Mouse (Mus musculus): ENCODE results near the gene Tcta. TPM values are rescaled to one million over a fixed set of nuclear protein-coding genes. Genes with fewer than 3 reads are reported as not detected.
"Not testable (repeated sequence)": the region's sequence is repeated elsewhere in the genome, so short reads cannot be mapped to it uniquely, and the experiment has no call there.

Tcta gene
- polyA plus RNA-seq, 1 experiment from 2014 or later = 53.0 TPM

- peaks cover 18% of the 10 kb centered on the region for H3K36me3 ChIP-seq
- H3K9ac ChIP-seq = peak overlapping the region; percentile 89
- H3K4me1 ChIP-seq (replicated peaks) = peaks cover 46% of the 10 kb centered on the region
- H3K27ac ChIP-seq (replicated peaks) = peak overlapping the region; percentile 98
- no peak for ATAC-seq (ENCODE audit: low FRiP score, low read depth)
- H3K4me3 ChIP-seq = peak overlapping the region; percentile 90
- no peaks in the 10 kb centered on the region for H3K9me3 ChIP-seq
- peak overlapping the region; percentile 61 for H3K4me2 ChIP-seq
- 22% methylated on average over 12 of the region's 12 CpGs for WGBS
- H3K27me3 ChIP-seq = no peaks in the 10 kb centered on the region
Observed at GRCm38 (mm10) chr9:108307021-108307807, 1.3 kb upstream of the Tcta start.

- Histone ChIP-seq H3K4me2 (peak overlapping the region; percentile 61), H3K4me1 (replicated peaks) (peaks cover 43% of the 10 kb centered on the region), H3K27ac (replicated peaks) (peak overlapping the region; percentile 98), H3K9ac (peak overlapping the region; percentile 89), H3K4me3 (peak overlapping the region; percentile 90), H3K9me3 (no peaks in the 10 kb centered on the region), H3K27me3 (no peaks in the 10 kb centered on the region), H3K36me3 (peaks cover 22% of the 10 kb centered on the region)
- under 1% methylated on average over 51 of the region's 51 CpGs for WGBS
- ATAC-seq (ENCODE audit: low FRiP score, low read depth) = peak; percentile 49
Observed at GRCm38 (mm10) chr9:108306571-108306980, 616 bp upstream of the Tcta start.

- H3K4me1 ChIP-seq (replicated peaks) = peaks cover 43% of the 10 kb centered on the region
- peaks cover 33% of the 10 kb centered on the region for H3K36me3 ChIP-seq
- peak overlapping the region; percentile 90 for H3K4me3 ChIP-seq
- no peaks in the 10 kb centered on the region for H3K9me3 ChIP-seq
- peak overlapping the region; percentile 91 for H3K9ac ChIP-seq
- H3K27ac ChIP-seq (replicated peaks) = peak overlapping the region; percentile 89
- H3K27me3 ChIP-seq = no peaks in the 10 kb centered on the region
- ATAC-seq (ENCODE audit: low FRiP score, low read depth) = no peak
- peak overlapping the region; percentile 84 for H3K4me2 ChIP-seq
- WGBS = 3% methylated on average over 1 of the region's 1 CpGs
Observed at GRCm38 (mm10) chr9:108305170-108305569, 790 bp downstream of the Tcta start.

DNA sequence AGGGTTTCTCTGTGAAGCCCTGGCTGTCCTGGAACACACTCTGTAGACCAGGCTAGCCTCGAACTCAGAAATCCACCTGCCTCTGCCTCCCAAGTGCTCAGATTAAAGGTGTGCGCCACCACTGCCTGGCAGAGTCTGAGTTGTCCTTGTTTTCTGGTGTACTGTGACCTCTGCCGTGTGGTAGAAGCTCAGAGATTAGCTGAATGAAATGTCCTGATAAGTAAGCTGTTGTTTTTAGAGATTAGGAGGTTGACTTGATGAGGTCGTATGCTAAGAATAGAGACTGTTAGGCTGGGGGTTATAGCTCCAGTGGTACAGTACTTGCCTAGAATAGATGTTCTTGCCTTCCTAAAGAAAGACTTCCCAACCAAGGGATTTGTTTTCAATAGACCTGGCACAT is 1.2 kb downstream of the Tcta start:
- Histone ChIP-seq H3K36me3 (peaks cover 33% of the 10 kb centered on the region), H3K4me2 (peak overlapping the region; percentile 84), H3K9me3 (no peaks in the 10 kb centered on the region), H3K4me1 (replicated peaks) (peaks cover 38% of the 10 kb centered on the region), H3K4me3 (peak overlapping the region; percentile 90), H3K27me3 (no peaks in the 10 kb centered on the region), H3K9ac (peak overlapping the region; percentile 91; the same call in 1 of the 2 replicates), H3K27ac (replicated peaks) (peak overlapping the region; percentile 89; the same call in 1 of the 2 replicates)
- no peak for ATAC-seq (ENCODE audit: low FRiP score, low read depth)
- WGBS = 89% methylated on average over 4 of the region's 4 CpGs

DNA sequence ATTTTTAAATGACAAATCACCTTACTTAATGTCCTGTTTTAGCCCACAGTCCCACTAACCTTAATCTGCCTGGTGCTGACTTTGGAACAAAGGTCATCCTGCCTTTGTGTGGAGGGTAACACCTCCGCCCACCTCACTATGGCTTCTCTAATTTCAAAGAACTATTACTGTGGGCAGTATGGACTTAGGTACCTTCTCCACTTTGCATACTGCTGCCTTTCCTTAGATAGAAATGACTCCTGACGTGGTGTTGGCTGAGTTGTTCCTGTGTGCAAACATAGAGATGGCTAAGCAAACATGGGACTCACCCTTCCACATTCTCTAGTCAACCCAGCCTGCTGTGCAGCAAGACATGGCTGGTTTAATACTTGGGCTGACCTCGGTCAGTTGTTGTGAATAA is 4.1 kb downstream of the Tcta start:
- 92% methylated on average over 3 of the region's 3 CpGs for WGBS

DNA sequence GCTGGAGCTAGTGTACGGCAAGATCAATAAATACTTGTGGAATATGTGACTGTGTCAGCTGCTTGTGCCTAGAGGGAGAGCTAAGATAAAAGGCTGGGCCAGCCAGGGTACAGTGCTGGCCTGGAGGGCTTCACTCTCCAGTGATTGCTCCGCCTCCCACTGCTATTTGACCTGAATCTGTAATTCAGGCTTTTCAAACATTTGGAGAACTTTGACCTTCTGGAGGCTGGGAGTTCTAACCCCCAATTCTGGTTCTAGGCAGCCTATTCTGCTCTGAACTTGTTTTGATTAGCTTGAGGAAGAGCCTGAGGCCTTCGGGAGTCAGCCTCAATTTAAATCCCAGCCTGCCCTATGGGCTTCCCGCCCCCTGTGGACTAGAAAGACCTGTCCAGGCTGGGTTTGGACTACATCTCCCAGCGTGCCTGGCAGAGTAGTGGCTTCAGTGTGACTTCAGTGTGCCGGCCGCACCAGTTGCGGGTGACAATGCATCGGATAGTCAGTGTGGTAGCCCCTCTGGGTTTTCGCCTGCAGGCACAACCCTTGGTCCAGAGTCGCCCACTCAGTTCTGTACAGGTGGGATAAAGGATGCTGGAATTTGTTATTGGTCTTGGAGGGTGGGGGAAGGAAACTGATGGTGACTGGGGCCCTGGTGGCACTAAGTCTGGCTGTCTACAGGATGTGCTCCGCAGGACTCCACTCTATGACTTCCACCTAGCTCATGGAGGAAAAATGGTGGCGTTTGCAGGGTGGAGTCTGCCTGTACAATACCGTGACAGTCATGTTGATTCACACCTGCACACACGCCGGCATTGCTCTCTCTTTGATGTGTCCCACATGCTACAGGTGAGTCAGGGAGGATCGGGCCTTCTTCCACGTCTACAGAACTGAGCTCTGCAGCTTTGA is 9.3 kb downstream of the Tcta start, which contains the start of gene Amt:
Amt (plus strand) TSS at position 401 of the 903 bp plus-strand sequence.
- peaks cover 8% of the 10 kb centered on the region; the same call in 1 of the 2 replicates for H3K4me1 ChIP-seq (replicated peaks)
- no peaks in the 10 kb centered on the region for H3K27me3 ChIP-seq
- peak within 1 kb of the TSS; percentile 47 for H3K4me2 ChIP-seq
- no peaks in the 10 kb centered on the region for H3K9me3 ChIP-seq
- H3K4me3 ChIP-seq = peak within 1 kb of the TSS; percentile 24
- WGBS = 18% methylated on average over 18 of the region's 18 CpGs
- H3K9ac ChIP-seq = 0 out of 2 replicates have a peak within 1 kb of the TSS, but pooled peaks have one; percentile 7
- H3K36me3 ChIP-seq = peaks cover 46% of the 10 kb centered on the region
- peak within 1 kb of the TSS; percentile 15; the same call in 1 of the 2 replicates for H3K27ac ChIP-seq (replicated peaks)
- peak; percentile 73 for ATAC-seq (ENCODE audit: low FRiP score, low read depth)

More for the DNA sequence above, 4.1 kb downstream of the Tcta start:
- Histone ChIP-seq H3K27ac (replicated peaks) (no peak overlapping the region), H3K4me3 (no peak overlapping the region), H3K9ac (no peak overlapping the region), H3K4me1 (replicated peaks) (peaks cover 23% of the 10 kb centered on the region), H3K27me3 (no peaks in the 10 kb centered on the region), H3K36me3 (peaks cover 41% of the 10 kb centered on the region), H3K9me3 (no peaks in the 10 kb centered on the region), H3K4me2 (no peak overlapping the region)
- no peak for ATAC-seq (ENCODE audit: low FRiP score, low read depth)

DNA sequence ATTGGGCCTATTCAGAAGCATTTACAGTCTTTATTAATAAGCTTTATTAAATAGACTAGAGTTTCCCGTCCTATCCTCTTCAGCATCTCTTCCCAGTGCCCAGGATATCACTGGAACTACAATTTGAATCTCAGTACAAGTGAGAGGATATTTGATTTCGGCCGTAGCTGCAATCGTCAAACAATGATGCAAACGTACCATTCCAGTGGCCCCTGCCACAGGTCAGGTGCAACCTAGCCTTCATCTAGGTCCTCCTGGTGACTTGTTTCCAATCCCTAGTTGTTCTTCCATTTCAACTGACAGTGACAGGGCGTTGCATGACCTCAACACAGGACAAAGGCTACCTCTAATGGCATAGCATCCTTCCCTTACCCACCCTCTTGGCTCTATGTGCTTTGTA is 15.2 kb downstream of the Tcta start:
- Histone ChIP-seq H3K36me3 (peaks cover 21% of the 10 kb centered on the region; the same call in 1 of the 2 replicates), H3K9ac (peak overlapping the region; percentile 61), H3K4me3 (peak overlapping the region; percentile 64), H3K27ac (replicated peaks) (peak overlapping the region; percentile 88), H3K4me2 (peak overlapping the region; percentile 76), H3K4me1 (replicated peaks) (peaks cover 14% of the 10 kb centered on the region), H3K27me3 (no peaks in the 10 kb centered on the region), H3K9me3 (no peaks in the 10 kb centered on the region)
- WGBS = 35% methylated on average over 6 of the region's 6 CpGs
- no peak for ATAC-seq (ENCODE audit: low FRiP score, low read depth)

GRCm38 (mm10) chr9:108290016-108290750 is 15.8 kb downstream of the Tcta start, which contains the start of gene Nicn1:
Gene Nicn1 (plus strand): TSS chr9:108290429.
- Histone ChIP-seq H3K9me3 (no peaks in the 10 kb centered on the region), H3K27ac (replicated peaks) (peak within 1 kb of the TSS; percentile 93), H3K27me3 (no peaks in the 10 kb centered on the region), H3K9ac (peak within 1 kb of the TSS; percentile 69), H3K4me1 (replicated peaks) (peaks cover 14% of the 10 kb centered on the region), H3K4me2 (peak within 1 kb of the TSS; percentile 76), H3K4me3 (peak within 1 kb of the TSS; percentile 64), H3K36me3 (peaks cover 15% of the 10 kb centered on the region; the same call in 1 of the 2 replicates)
- WGBS = under 1% methylated on average over 32 of the region's 32 CpGs
- peak; percentile 97 for ATAC-seq (ENCODE audit: low FRiP score, low read depth)

- H3K9ac ChIP-seq = peak overlapping the region; percentile 69; the same call in 1 of the 2 replicates
- peak overlapping the region; percentile 93 for H3K27ac ChIP-seq (replicated peaks)
- H3K4me2 ChIP-seq = peak overlapping the region; percentile 76
- peaks cover 7% of the 10 kb centered on the region; the same call in 1 of the 2 replicates for H3K36me3 ChIP-seq
- no peaks in the 10 kb centered on the region for H3K27me3 ChIP-seq
- H3K4me1 ChIP-seq (replicated peaks) = peaks cover 14% of the 10 kb centered on the region
- WGBS = 67% methylated on average over 2 of the region's 2 CpGs
- H3K4me3 ChIP-seq = peak overlapping the region; percentile 64
- no peak for ATAC-seq (ENCODE audit: low FRiP score, low read depth)
- H3K9me3 ChIP-seq = no peaks in the 10 kb centered on the region
Observed at GRCm38 (mm10) chr9:108289347-108289746, 16.6 kb downstream of the Tcta start.

GRCm38 (mm10) chr9:108287526-108288238 is 18.3 kb downstream of the Tcta start:
- H3K27ac ChIP-seq (replicated peaks); H3K9ac ChIP-seq; H3K4me3 ChIP-seq; H3K27me3 ChIP-seq; H3K4me2 ChIP-seq; H3K36me3 ChIP-seq; ATAC-seq (ENCODE audit: low FRiP score, low read depth); H3K9me3 ChIP-seq: not testable (repeated sequence)
- 79% methylated on average over 6 of the region's 6 CpGs for WGBS
- H3K4me1 ChIP-seq (replicated peaks) = peaks cover 14% of the 10 kb centered on the region

All from hindbrain, embryonic 15.5 days (tissue).